Mouse (Mus musculus): ENCODE results near the gene Mrgpra2a. TPM values are rescaled to one million over a fixed set of nuclear protein-coding genes. Genes with fewer than 3 reads are reported as not detected.

Gene Mrgpra2a
- polyA plus RNA-seq, 1 experiment from 2014 or later: not detected

GRCm38 (mm10) chr7:47410602-47411001 lies 41.3 kb downstream of the Mrgpra2a start:
- no peaks in the 10 kb centered on the region for H3K36me3 ChIP-seq (ENCODE audit: control insufficient read depth, insufficient read depth, low read length)
- no peak overlapping the region for H3K4me3 ChIP-seq (ENCODE audit: low read depth, low read length)
- no peak overlapping the region for H3K9ac ChIP-seq (replicated peaks; ENCODE audit: low read depth, low read length)
- no peak overlapping the region for H3K4me2 ChIP-seq (replicated peaks; ENCODE audit: low read depth, low read length)
- no peaks in the 10 kb centered on the region for H3K9me3 ChIP-seq (ENCODE audit: control insufficient read depth, low read depth, low read length)
- no peaks in the 10 kb centered on the region for H3K4me1 ChIP-seq (ENCODE audit: control insufficient read depth, insufficient read depth, low read length)
- H3K27ac ChIP-seq (ENCODE audit: low read length): no peak overlapping the region
- no peak for ATAC-seq (ENCODE audit: insufficient number of reproducible peaks, insufficient read depth, low FRiP score, low read depth)
- no peaks in the 10 kb centered on the region for H3K27me3 ChIP-seq (ENCODE audit: control insufficient read depth, insufficient read depth, low read length)
- 56% methylated on average over 2 of the region's 2 CpGs for WGBS

- Histone ChIP-seq H3K27me3 (ENCODE audit: control insufficient read depth, insufficient read depth, low read length) (no peaks in the 10 kb centered on the region), H3K4me3 (ENCODE audit: low read depth, low read length) (no peak overlapping the region), H3K4me1 (ENCODE audit: control insufficient read depth, insufficient read depth, low read length) (no peaks in the 10 kb centered on the region), H3K36me3 (ENCODE audit: control insufficient read depth, insufficient read depth, low read length) (no peaks in the 10 kb centered on the region), H3K27ac (ENCODE audit: low read length) (no peak overlapping the region), H3K9me3 (ENCODE audit: control insufficient read depth, low read depth, low read length) (no peaks in the 10 kb centered on the region), H3K9ac (replicated peaks; ENCODE audit: low read depth, low read length) (no peak overlapping the region), H3K4me2 (replicated peaks; ENCODE audit: low read depth, low read length) (no peak overlapping the region)
- WGBS: 48% methylated on average over 1 of the region's 1 CpGs
- no peak for ATAC-seq (ENCODE audit: insufficient number of reproducible peaks, insufficient read depth, low FRiP score, low read depth)
Measured at GRCm38 (mm10) chr7:47409545-47409944, 42.4 kb downstream of the Mrgpra2a start.

- no peak for ATAC-seq (ENCODE audit: insufficient number of reproducible peaks, insufficient read depth, low FRiP score, low read depth)
- no peak overlapping the region for H3K9ac ChIP-seq (replicated peaks; ENCODE audit: low read depth, low read length)
- H3K27ac ChIP-seq (ENCODE audit: low read length): no peak overlapping the region
- H3K4me3 ChIP-seq (ENCODE audit: low read depth, low read length): no peak overlapping the region
- H3K27me3 ChIP-seq (ENCODE audit: control insufficient read depth, insufficient read depth, low read length): no peaks in the 10 kb centered on the region
- no peaks in the 10 kb centered on the region for H3K36me3 ChIP-seq (ENCODE audit: control insufficient read depth, insufficient read depth, low read length)
- no peaks in the 10 kb centered on the region for H3K9me3 ChIP-seq (ENCODE audit: control insufficient read depth, low read depth, low read length)
- H3K4me2 ChIP-seq (replicated peaks; ENCODE audit: low read depth, low read length): no peak overlapping the region
- H3K4me1 ChIP-seq (ENCODE audit: control insufficient read depth, insufficient read depth, low read length): no peaks in the 10 kb centered on the region
Measured at GRCm38 (mm10) chr7:47401125-47401524, 50.8 kb downstream of the Mrgpra2a start.

Other genes with a start within 250 kb of the Mrgpra2a start
- gene Mrgpra6, start 247.2 kb downstream of the Mrgpra2a start, polyA plus RNA-seq (2014; fragmentation: Nextera tagmentation; extraction: Ambion mirVana): not detected in 2 replicates
- not detected in 2 replicates for gene Mrgpra9, start 199.3 kb downstream of the Mrgpra2a start, polyA plus RNA-seq (2014; fragmentation: Nextera tagmentation; extraction: Ambion mirVana)
- not detected in 2 replicates for gene Mrgpra1, start 97.9 kb downstream of the Mrgpra2a start, polyA plus RNA-seq (2014; fragmentation: Nextera tagmentation; extraction: Ambion mirVana)
- gene Mrgpra2b, start 76.7 kb upstream of the Mrgpra2a start, polyA plus RNA-seq (2014; fragmentation: Nextera tagmentation; extraction: Ambion mirVana): 0.20 TPM in 1 of 2 replicates, not detected in the other
- gene Mrgpra3, start 149.2 kb upstream of the Mrgpra2a start, polyA plus RNA-seq (2014; fragmentation: Nextera tagmentation; extraction: Ambion mirVana): not detected in 2 replicates